In genomic region chr2:103591742-103592590, GRCm38 (mm10) we compare ENCODE assay signal across 8 mouse cellular contexts. TPM values are rescaled to one million over a fixed set of nuclear protein-coding genes. Genes with fewer than 3 reads are reported as not detected.
DNase-seq lines count a peak whose midpoint lies in the region; ATAC-seq lines count a peak whose summit lies in the region.
"Had no signal": no experiment of that assay in that cellular context is flagged by ENCODE, and none has a peak within 500 bp of the region (broad histone marks: within the 10 kb centered on the region; RNA-seq: fewer than 3 reads in every experiment).

No protein-coding gene starts in this region.

- no peaks in the 10 kb centered on the region for H3K36me3 ChIP-seq in intestine, embryonic 16.5 days (ENCODE audit: control insufficient read depth, insufficient read depth, low read length)
- H3K36me3 ChIP-seq in midbrain, embryonic 11.5 days (ENCODE audit: control insufficient read depth, insufficient read depth, low read length), result no peaks in the 10 kb centered on the region

- H3K4me1 ChIP-seq in intestine, embryonic 16.5 days (ENCODE audit: control insufficient read depth, insufficient read depth, low read length), result peaks cover 18% of the 10 kb centered on the region; the same call in 1 of the 2 replicates
- H3K4me1 ChIP-seq in midbrain, embryonic 11.5 days (ENCODE audit: control insufficient read depth, insufficient read depth, low read length), result peaks cover 10% of the 10 kb centered on the region

- no peaks in the 10 kb centered on the region for H3K27me3 ChIP-seq in intestine, embryonic 16.5 days (replicated peaks; ENCODE audit: control insufficient read depth, insufficient read depth, low read length)
- no peaks in the 10 kb centered on the region for H3K27me3 ChIP-seq in midbrain, embryonic 11.5 days (ENCODE audit: control insufficient read depth, insufficient read depth, low read length)

- peak; percentile 43; the same call in 1 of the 2 replicates for ATAC-seq in intestine, embryonic 16.5 days
- peak; percentile 44; the same call in 1 of the 2 replicates for ATAC-seq in midbrain, embryonic 11.5 days (ENCODE audit: low FRiP score)
- no peak for ATAC-seq in megakaryocyte-erythroid progenitor cell, adult 5-6 weeks (replicated peaks; ENCODE audit: low FRiP score, low TSS enrichment, poor library complexity, severe bottlenecking)

- H3K9me3 ChIP-seq in intestine, embryonic 16.5 days (ENCODE audit: control insufficient read depth, low read length), result no peaks in the 10 kb centered on the region
- H3K9me3 ChIP-seq in midbrain, embryonic 11.5 days (ENCODE audit: control insufficient read depth, low read length), result no peaks in the 10 kb centered on the region

- no peak overlapping the region for H3K4me2 ChIP-seq in intestine, embryonic 16.5 days (ENCODE audit: low read depth, low read length)
- no peak overlapping the region for H3K4me2 ChIP-seq in midbrain, embryonic 11.5 days

- H3K27ac ChIP-seq in intestine, embryonic 16.5 days (ENCODE audit: low read length), result peak overlapping the region; percentile 49
- peak overlapping the region; percentile 27 for H3K27ac ChIP-seq in midbrain, embryonic 11.5 days (ENCODE audit: low read depth, low read length)
- H3K27ac ChIP-seq: kidney, postnatal 0 days had no signal

- WGBS in intestine, embryonic 16.5 days, result 52% methylated on average over 9 of the region's 9 CpGs
- WGBS in midbrain, embryonic 11.5 days, result 61% methylated on average over 9 of the region's 9 CpGs

- peak; percentile 81 for DNase-seq in adipocyte (ENCODE audit: low spot score)
- peak; percentile 15 for DNase-seq in cerebellum, adult 11 months
- peak; percentile 24 to 34 for DNase-seq in frontal cortex, postnatal 14 days (ENCODE audit: low spot score in 2 of 2)
- no peak for DNase-seq in midbrain, embryonic 11.5 days (ENCODE audit: low spot score, missing footprints)
- no peak for DNase-seq in c-Kit-positive CD71-positive TER-119-positive erythroid progenitor cells, embryonic 14.5 days (ENCODE audit: low spot score)

- no peak overlapping the region for H3K9ac ChIP-seq in intestine, embryonic 16.5 days (ENCODE audit: low read depth, low read length)
- H3K9ac ChIP-seq in midbrain, embryonic 11.5 days (ENCODE audit: low read length), result no peak overlapping the region

- H3K4me3 ChIP-seq in intestine, embryonic 16.5 days (ENCODE audit: low read length), result no peak overlapping the region
- H3K4me3 ChIP-seq in midbrain, embryonic 11.5 days (ENCODE audit: low read depth, low read length), result no peak overlapping the region

RNA-seq across cellular contexts. Expression of gene Abtb2, which starts 25.9 kb away (rescaled TPM):
- 4.7 and 5.4 TPM in 2 replicates for polyA plus RNA-seq in intestine, embryonic 16.5 days (2015; fragmentation: Nextera tagmentation; extraction: Ambion mirVana)
- 9.6 and 12.1 TPM in 2 replicates for polyA plus RNA-seq in midbrain, embryonic 11.5 days (2014; fragmentation: Nextera tagmentation; extraction: Ambion mirVana)
- total RNA-seq in megakaryocyte-erythroid progenitor cell, adult 5-6 weeks (2014; fragmentation: Nextera tagmentation), result 0.57 and 1.4 TPM in 2 replicates
- total RNA-seq in megakaryocyte-erythroid progenitor cell, adult 5-6 weeks (2017), result 0.42 and 0.99 TPM in 2 replicates

Comparison
In these comparisons a context has a peak if more than half of its experiments do, and no peak if none do; other contexts are left out.
1. DNase-seq: peak in adipocyte (single experiment), cerebellum, adult 11 months (single experiment) and frontal cortex, postnatal 14 days (2 of 2); none in midbrain, embryonic 11.5 days (single experiment) and c-Kit-positive CD71-positive TER-119-positive erythroid progenitor cells, embryonic 14.5 days (single experiment).